Mouse (Mus musculus) c-Kit-positive CD71-positive TER-119-positive erythroid progenitor cells, embryonic 14.5 days (primary cell): Measurements from ENCODE around the gene 1700024G13Rik.
"Not testable (repeated sequence)": the region's sequence is repeated elsewhere in the genome, so short reads cannot be mapped to it uniquely, and the experiment has no call there.

Source experiments
- DNase-seq: peaks from one replicate; pipeline ENCODE4 v3.0.0-alpha.2; 2013; ENCODE audit warnings: low spot score

1700024G13Rik gene

GRCm38 (mm10) chr14:32388196-32388595 is at the start of gene 1700024G13Rik:
TSS of gene 1700024G13Rik (minus strand) at chr14:32388391.
- DNase-seq, result peak; percentile 11

DNA sequence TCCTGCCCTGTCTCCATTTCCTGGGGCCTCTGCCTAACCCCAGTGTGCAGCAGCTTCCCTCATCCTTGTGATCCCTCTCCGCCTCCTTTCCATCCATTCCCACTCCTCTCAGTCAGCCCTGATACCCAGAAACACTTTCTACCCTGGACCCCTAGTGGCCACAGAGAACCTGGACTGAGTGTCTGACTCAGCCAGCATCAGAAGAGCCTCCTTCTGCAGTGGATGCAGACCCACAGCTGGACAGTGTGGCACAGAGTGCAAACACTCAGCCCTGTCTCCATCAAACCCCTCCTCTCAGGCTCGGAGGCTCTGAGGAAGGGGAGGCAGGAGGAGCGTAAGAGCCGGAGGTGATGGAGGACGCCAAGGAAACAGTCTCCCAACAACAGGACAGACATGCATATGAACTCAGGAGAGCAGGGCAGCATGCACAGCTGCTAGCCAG is 49.2 kb upstream of the 1700024G13Rik start:
- no peak for DNase-seq

GRCm38 (mm10) chr14:32429030-32429602 is 40.9 kb upstream of the 1700024G13Rik start:
- no peak for DNase-seq

DNA sequence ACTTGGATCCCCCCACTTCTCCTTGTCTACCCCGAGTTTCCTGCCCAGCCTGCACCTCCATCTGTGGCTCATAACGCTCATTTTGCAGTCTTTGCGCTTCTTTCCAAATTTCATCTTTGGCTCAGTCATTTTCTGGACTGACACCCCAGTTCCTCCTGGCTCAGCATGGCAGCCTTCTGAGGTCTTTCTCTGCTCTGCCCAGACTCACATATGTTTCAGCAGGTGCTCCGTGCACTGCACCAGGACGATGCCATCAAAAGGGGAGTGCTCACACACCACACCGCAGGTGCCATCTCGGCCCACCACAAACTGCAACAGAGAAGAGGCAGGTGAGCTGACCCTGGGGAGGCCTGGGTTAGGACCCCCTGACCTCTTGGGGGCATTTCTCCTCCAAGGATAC is 35.8 kb upstream of the 1700024G13Rik start:
- no peak for DNase-seq

GRCm38 (mm10) chr14:32418747-32419146 is 30.6 kb upstream of the 1700024G13Rik start:
- no peak for DNase-seq

- DNase-seq, result no peak
Observed at GRCm38 (mm10) chr14:32412075-32412474, 23.9 kb upstream of the 1700024G13Rik start.

- no peak for DNase-seq
Observed at GRCm38 (mm10) chr14:32410084-32410483, 21.9 kb upstream of the 1700024G13Rik start.

GRCm38 (mm10) chr14:32405399-32405798 is 17.2 kb upstream of the 1700024G13Rik start:
- DNase-seq, result not testable (repeated sequence)

DNA sequence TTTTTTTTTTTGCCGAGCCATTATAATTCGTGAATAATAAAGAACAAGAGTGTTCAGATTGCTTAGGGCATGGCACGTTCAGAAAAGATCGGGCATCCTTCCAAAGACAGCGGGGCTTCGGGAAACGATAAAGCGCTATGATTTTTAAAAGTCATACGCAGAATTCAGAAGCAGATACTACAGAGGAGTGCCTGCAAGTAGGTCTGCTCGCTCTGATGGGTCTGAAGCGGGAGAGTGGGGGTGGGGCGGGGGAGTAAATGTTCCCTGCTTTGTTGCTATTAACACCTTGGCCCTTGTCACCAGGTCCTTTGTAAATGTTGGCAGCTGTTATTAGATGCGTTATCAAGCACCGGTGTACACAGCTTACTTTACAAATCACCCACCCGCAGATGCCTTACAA is 6.6 kb downstream of the 1700024G13Rik start:
- DNase-seq, result no peak

DNA sequence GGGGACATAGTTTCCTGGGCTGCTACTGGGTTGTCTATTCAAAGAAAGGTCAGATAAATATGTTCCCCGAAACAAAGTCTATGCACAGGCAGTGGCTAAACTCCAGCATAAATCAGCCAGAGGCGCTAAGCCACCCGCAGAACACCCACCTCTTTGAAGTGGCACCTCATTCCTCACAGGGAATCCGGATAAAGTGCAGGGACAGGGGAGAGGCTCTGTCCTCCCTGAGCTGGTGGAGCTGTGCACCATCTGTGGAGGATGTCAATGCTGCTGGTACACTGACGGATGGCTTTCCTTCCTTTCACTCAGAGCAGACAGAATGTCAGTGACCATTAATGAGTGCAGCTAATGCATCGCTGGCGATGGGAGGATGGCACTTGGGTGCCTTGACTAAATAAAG is 7.1 kb downstream of the 1700024G13Rik start:
- no peak for DNase-seq

GRCm38 (mm10) chr14:32380099-32380480 is 8.1 kb downstream of the 1700024G13Rik start:
- no peak for DNase-seq

DNA sequence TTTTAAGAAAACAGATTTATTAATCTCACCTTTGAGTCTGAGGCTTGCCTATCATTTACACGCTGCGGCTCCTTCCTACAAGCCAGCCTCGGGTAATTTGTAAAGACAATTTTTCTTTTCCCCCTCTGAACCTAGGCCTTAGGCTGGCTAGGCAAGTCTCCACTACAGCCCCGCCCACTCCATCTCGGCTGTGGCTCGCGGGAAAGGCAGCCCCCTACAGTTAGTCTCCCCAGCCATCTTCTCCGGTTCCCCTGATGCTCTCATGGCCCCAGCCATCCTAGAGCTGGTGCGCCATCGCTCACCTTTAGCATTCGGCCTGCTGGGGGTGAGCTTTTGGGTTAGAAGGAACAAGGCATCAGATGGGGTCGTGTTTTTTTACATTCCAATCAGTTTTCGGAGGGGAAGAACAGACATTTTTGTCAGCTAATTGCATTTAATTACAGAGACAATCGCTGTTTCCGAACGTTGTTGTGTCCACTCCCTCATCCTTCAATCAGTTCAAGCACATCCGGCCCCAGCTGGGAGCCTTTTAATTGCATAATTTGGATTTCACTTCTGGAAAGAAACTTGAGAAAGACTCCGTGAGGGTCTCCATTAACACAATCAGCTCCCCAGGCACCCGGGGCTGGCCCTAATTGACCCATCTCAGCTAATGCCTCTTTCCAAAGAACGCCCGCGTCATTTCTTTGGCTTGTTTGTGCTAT is 8.6 kb downstream of the 1700024G13Rik start:
- DNase-seq, result no peak

- no peak for DNase-seq
Observed at GRCm38 (mm10) chr14:32372510-32372909, 15.7 kb downstream of the 1700024G13Rik start.

- no peak for DNase-seq
Observed at GRCm38 (mm10) chr14:32369756-32370155, 18.4 kb downstream of the 1700024G13Rik start.

DNA sequence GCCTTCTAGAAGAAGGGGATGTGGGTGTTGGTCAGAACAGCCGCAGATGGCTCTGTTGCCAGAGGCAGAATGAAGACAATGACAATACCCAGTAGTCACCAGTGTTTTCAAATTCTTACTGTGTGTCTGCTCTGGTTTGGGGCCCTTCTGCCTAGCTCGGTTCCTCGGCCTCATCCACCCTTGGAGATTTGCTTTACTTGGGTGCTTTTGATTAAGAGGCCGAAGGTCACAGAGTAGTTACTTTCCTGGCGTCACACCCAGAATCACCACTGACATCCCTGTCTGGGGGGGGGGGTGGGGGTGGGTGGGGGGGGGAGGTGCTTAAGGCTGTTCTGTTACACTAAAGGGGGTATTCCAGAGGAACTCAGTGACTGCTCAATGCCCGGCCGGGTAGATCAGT is 23.8 kb downstream of the 1700024G13Rik start:
- no peak for DNase-seq

DNA sequence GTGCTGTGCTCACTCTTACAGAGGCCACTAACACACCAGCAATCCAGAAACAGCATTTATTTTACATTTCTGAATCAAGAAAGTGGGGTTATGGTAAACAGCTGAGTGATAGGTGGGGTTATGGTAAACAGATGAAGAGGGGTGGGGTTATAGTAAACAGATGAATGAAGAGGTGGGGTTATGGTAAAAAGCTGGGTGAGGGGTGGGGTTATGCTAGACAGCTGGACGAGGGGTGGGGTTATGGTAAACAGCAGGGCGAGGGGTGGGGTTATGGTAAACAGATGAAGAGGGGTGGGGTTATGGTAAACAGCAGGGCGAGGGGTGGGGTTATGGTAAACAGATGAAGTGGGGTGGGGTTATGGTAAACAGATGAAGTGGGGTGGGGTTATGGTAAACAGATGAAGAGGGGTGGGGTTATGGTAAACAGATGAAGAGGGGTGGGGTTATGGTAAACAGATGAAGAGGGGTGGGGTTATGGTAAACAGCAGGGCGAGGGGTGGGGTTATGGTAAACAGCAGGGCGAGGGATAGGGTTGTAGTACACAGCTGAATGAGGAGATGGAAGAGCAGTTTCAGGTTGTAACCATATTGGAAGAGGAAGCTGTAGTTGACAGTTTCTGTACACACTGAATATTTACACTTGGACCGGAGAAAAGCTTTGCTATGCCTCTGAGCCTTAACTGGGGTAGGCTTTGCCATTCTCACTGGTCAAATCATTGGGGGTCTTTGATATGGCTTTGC is 36.8 kb downstream of the 1700024G13Rik start:
- DNase-seq, result peak; percentile 7

GRCm38 (mm10) chr14:32347307-32347706 is 40.9 kb downstream of the 1700024G13Rik start:
- DNase-seq, result no peak

DNA sequence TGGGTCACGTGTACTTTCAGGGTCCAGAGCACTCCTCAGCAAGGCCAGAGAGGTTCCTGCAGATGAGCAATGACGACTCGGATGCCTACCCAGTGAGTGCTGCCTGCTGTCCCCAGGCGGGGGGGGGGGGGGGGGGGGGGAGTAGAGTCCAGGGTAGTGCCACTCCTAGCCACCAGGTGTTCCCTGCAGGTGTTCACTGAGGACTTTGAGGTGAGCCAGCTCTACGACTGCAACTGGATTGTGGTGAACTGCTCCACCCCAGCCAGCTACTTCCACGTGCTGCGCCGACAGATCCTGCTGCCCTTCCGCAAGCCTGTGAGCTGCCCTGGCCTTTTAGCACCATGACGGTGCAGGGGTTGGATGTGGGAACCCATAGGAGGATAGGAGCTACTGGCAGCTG is 43.5 kb downstream of the 1700024G13Rik start:
- no peak for DNase-seq

GRCm38 (mm10) chr14:32344176-32344575 is 44.0 kb downstream of the 1700024G13Rik start:
- DNase-seq, result no peak

GRCm38 (mm10) chr14:32341823-32342222 is 46.4 kb downstream of the 1700024G13Rik start:
- DNase-seq, result no peak

- no peak for DNase-seq
Observed at GRCm38 (mm10) chr14:32336547-32336946, 51.6 kb downstream of the 1700024G13Rik start.

- no peak for DNase-seq
Observed at GRCm38 (mm10) chr14:32336021-32336420, 52.2 kb downstream of the 1700024G13Rik start.
